Mouse (Mus musculus) CH12.LX (cell line): ENCODE results near the gene Fntb.

Experiments used
- CTCF ChIP-seq, 2 experiments: IDR thresholded peaks in 1 of 2; conservative IDR thresholded peaks in 1 of 2; 2 replicates each; pipeline ENCODE4 v1.5.1; 2011 to 2012; ENCODE audit warnings: low read depth in 2 of 2, low read length in 2 of 2, improper control_type of control experiment in 1 of 2, inconsistent platforms in 1 of 2, mild to moderate bottlenecking in 1 of 2, moderate library complexity in 1 of 2
- KAT2A ChIP-seq: IDR thresholded peaks from 2 replicates; pipeline ENCODE4 v1.6.1; 2012; ENCODE audit warnings: low read length, improper control_type of control experiment, inconsistent platforms; ENCODE audit not compliant: insufficient replicate concordance
- POLR2A ChIP-seq: IDR thresholded peaks from 2 replicates; pipeline ENCODE4 v1.6.1; 2011; ENCODE audit warnings: low read depth, mild to moderate bottlenecking, improper control_type of control experiment, low read length

DNA sequence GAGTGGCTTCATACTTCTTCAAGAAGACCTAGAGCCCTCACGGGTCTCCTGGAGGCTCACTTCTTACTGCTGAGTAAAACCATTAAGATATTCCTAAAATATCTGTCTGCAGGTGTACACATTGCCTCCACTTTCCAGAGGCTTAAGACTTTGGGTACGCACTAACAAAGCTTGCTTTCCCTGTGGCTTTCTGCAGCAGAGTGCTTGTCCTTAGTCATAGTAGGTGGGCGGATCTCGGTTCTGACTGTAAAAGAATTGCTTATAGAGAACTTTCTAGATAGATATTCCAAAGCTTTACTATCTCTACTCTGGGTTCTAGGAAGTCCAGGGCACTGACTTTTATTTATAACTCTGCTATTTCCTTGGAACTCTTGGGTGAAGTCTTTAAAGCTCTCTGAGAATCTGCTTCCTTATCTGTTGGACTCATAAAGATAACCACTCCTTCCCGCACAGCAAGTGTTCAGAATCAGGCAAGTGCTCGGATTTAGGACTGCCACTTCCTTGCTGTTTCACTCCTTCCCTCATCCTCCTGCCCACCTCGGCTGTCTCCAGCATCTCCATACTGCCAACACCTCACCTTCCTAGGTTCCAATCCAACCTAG is 31.6 kb downstream of the Fntb start:
- TF ChIP-seq POLR2A (no peak), KAT2A (no peak), CTCF (conservative IDR thresholded peaks at IDR 0.05 in 1 of 2, IDR thresholded peaks at IDR 0.05 in 1 of 2; ENCODE audit: low read depth in 2 of 2, low read length in 2 of 2) (no peak)
